Mouse (Mus musculus) embryonic fibroblast, embryonic 13.5 days (primary cell): ENCODE measurements around the gene Dennd5a. TPM values are rescaled to one million over a fixed set of nuclear protein-coding genes. Genes with fewer than 3 reads are reported as not detected.

Source experiments
- H3K27ac ChIP-seq: 2 replicates; pipeline ENCODE4 v1.5.1; 2012; ENCODE audit warnings: low read length, control low read depth, inconsistent platforms; ENCODE audit not compliant: insufficient read depth
- H3K4me1 ChIP-seq: 2 replicates; pipeline ENCODE4 v1.6.1; 2011; ENCODE audit warnings: low read length; ENCODE audit not compliant: control insufficient read depth, insufficient read depth
- H3K4me3 ChIP-seq: 2 replicates; pipeline ENCODE4 v1.5.1; 2011; ENCODE audit warnings: mild to moderate bottlenecking, control low read depth, low read length; ENCODE audit not compliant: insufficient read depth
- CTCF ChIP-seq: IDR thresholded peaks from 2 replicates; pipeline ENCODE4 v1.5.1; 2011; ENCODE audit warnings: mild to moderate bottlenecking, control low read depth, low read length, moderate library complexity, borderline replicate concordance; ENCODE audit not compliant: insufficient read depth
- POLR2A ChIP-seq: IDR thresholded peaks from 2 replicates; pipeline ENCODE4 v1.6.1; 2011; ENCODE audit warnings: low read depth, mild to moderate bottlenecking, control low read depth, low read length, moderate library complexity
- polyA plus RNA-seq: library from polyadenylated mRNA; stranded (reverse); fragments of >200 nt; gene quantifications from 2 replicates; pipeline ENCODE4 v1.2.4, GENCODE M21; 2011; ENCODE audit warnings: low read depth; ENCODE audit not compliant: missing spikeins, insufficient read length

Dennd5a gene
- 103 and 119 TPM in 2 replicates for polyA plus RNA-seq

GRCm38 (mm10) chr7:109959716-109960612 is at the start of gene Dennd5a:
Gene Dennd5a, minus strand, starts transcription at chr7:109960470.
- H3K4me3 ChIP-seq = peak within 1 kb of the TSS; percentile 95
- no peak for TF ChIP-seq CTCF
- peak; percentile 93; the same call in 1 of the 2 replicates for TF ChIP-seq POLR2A
- peak within 1 kb of the TSS; percentile 12 for H3K27ac ChIP-seq
- H3K4me1 ChIP-seq = peaks cover 7% of the 10 kb centered on the region; the same call in 1 of the 2 replicates

GRCm38 (mm10) chr7:110009084-110009483 is 48.8 kb upstream of the Dennd5a start:
- Histone ChIP-seq H3K27ac (no peak overlapping the region), H3K4me3 (no peak overlapping the region), H3K4me1 (no peaks in the 10 kb centered on the region)
- TF ChIP-seq CTCF = no peak
- no peak for TF ChIP-seq POLR2A

- no peak for TF ChIP-seq CTCF
- no peak for TF ChIP-seq POLR2A
- H3K4me1 ChIP-seq = no peaks in the 10 kb centered on the region
- H3K4me3 ChIP-seq = no peak overlapping the region
- H3K27ac ChIP-seq = no peak overlapping the region
Measured at GRCm38 (mm10) chr7:110008513-110008912, 48.2 kb upstream of the Dennd5a start.

- TF ChIP-seq POLR2A = no peak
- no peak overlapping the region for H3K27ac ChIP-seq
- no peak overlapping the region for H3K4me3 ChIP-seq
- peaks cover 2% of the 10 kb centered on the region; the same call in 1 of the 2 replicates for H3K4me1 ChIP-seq
Measured at GRCm38 (mm10) chr7:110006471-110007195, 46.4 kb upstream of the Dennd5a start.

- H3K4me3 ChIP-seq = no peak overlapping the region
- peaks cover 2% of the 10 kb centered on the region; the same call in 1 of the 2 replicates for H3K4me1 ChIP-seq
- no peak for TF ChIP-seq CTCF
- TF ChIP-seq POLR2A = no peak
- no peak overlapping the region for H3K27ac ChIP-seq
Measured at GRCm38 (mm10) chr7:110005976-110006375, 45.7 kb upstream of the Dennd5a start.

- peak overlapping the region; percentile 42; the same call in 1 of the 2 replicates for H3K27ac ChIP-seq
- TF ChIP-seq CTCF = no peak
- no peak for TF ChIP-seq POLR2A
- no peak overlapping the region for H3K4me3 ChIP-seq
- H3K4me1 ChIP-seq = peaks cover 5% of the 10 kb centered on the region
Measured at GRCm38 (mm10) chr7:110002968-110003367, 42.7 kb upstream of the Dennd5a start.

- Histone ChIP-seq H3K4me3 (no peak overlapping the region), H3K4me1 (peaks cover 5% of the 10 kb centered on the region), H3K27ac (peak overlapping the region; percentile 42; the same call in 1 of the 2 replicates)
- no peak for TF ChIP-seq POLR2A
- no peak for TF ChIP-seq CTCF
Measured at GRCm38 (mm10) chr7:110002092-110002491, 41.8 kb upstream of the Dennd5a start.

- Histone ChIP-seq H3K4me3 (no peak overlapping the region), H3K27ac (no peak overlapping the region), H3K4me1 (peaks cover 9% of the 10 kb centered on the region)
- TF ChIP-seq CTCF (no peak), POLR2A (no peak)
Measured at GRCm38 (mm10) chr7:109998388-109998787, 38.1 kb upstream of the Dennd5a start.

GRCm38 (mm10) chr7:109993157-109993959 is 33.1 kb upstream of the Dennd5a start:
- no peak overlapping the region for H3K4me3 ChIP-seq
- H3K4me1 ChIP-seq = peaks cover 8% of the 10 kb centered on the region; the same call in 1 of the 2 replicates
- peak overlapping the region; percentile 92 for H3K27ac ChIP-seq
- 0 out of 2 replicates have a peak, but pooled peaks have one; percentile 5 for TF ChIP-seq POLR2A
- TF ChIP-seq CTCF = no peak
